Mouse (Mus musculus) ES-E14 (cell line): ENCODE results near the gene Bid.

Experiments
- CHD2 ChIP-seq: IDR thresholded peaks from 2 replicates; pipeline ENCODE4 v1.6.1; 2014; ENCODE audit warnings: mild to moderate bottlenecking, low read depth, low read length, inconsistent platforms
- MAFK ChIP-seq: IDR thresholded peaks from 2 replicates; pipeline ENCODE4 v1.6.1; 2014; ENCODE audit warnings: mild to moderate bottlenecking, low read depth, low read length, inconsistent platforms; ENCODE audit not compliant: insufficient read depth
- ZC3H11A ChIP-seq: IDR thresholded peaks from 2 replicates; pipeline ENCODE4 v1.6.1; 2012; ENCODE audit warnings: low read depth, mild to moderate bottlenecking, inconsistent platforms, low read length, borderline replicate concordance
- ZNF384 ChIP-seq: IDR thresholded peaks from 2 replicates; pipeline ENCODE4 v1.6.1; 2012; ENCODE audit warnings: low read depth, low read length, inconsistent platforms

GRCm38 (mm10) chr6:120913783-120914182 lies 2.9 kb downstream of the Bid start:
- TF ChIP-seq MAFK (no peak), ZC3H11A (no peak), ZNF384 (no peak), CHD2 (no peak)
